Mouse (Mus musculus): ENCODE results near the gene Bad.
A peak's percentile ranks its signal among the peaks of the same experiment; 100 is the strongest.

The Bad gene

GRCm38 (mm10) chr19:6969665-6970381, 28.2 kb downstream of the Bad start:
- peak; percentile 74 to 76 for DNase-seq

GRCm38 (mm10) chr19:6970460-6971085, 28.9 kb downstream of the Bad start:
- no peak for DNase-seq

DNA sequence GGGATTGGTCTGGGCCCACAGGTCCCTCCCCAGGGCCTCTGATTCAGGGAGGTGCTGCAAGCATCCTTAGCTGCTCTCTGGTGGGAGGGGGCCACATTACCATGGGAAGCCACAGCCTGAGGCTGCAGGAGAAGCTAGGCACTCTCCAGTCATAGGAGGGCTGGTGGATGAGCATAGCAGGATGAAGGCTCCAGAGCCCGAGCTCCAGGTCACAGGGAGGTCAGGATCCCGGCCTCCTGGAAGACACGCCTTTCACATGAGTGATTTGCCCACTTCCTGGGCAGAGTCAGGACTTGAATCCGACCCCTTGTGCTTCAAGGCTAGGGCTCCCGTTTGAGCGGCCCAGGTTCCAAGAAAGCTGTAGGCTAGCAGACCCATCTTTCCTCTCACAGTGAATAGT, 30.0 kb downstream of the Bad start:
- DNase-seq: no peak

DNA sequence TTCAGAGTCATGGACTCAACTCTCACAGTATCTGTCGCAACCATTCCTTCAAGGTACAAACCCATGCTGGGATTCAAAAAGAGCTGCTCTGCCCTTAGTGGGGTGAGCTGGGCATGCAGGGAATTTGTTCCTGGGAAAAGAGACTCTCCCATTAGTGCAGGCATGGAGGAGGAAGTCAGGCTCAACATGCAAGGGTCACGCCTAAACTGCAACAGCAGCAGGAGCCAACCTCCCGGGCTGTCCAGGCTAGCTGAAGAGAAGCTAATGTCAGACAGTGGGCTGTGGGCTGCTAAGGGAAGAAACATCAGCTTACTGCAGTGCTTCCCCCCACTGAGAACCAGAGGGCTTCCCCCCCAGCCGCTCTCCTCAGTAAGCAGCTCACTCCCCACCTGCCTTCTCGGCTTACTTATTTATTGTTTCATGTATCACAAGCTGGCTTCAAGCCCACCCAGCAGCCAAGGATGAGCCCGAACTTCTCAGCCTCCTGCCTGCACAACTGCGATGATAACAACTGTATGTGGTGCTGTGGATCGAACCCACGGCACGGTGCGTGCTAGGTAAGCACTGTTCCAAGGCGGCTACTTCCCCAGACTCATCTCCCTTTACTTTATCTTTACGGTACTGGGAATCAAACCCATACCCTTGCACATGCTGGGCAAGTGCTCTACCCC, 30.7 kb downstream of the Bad start:
- DNase-seq: no peak

DNA sequence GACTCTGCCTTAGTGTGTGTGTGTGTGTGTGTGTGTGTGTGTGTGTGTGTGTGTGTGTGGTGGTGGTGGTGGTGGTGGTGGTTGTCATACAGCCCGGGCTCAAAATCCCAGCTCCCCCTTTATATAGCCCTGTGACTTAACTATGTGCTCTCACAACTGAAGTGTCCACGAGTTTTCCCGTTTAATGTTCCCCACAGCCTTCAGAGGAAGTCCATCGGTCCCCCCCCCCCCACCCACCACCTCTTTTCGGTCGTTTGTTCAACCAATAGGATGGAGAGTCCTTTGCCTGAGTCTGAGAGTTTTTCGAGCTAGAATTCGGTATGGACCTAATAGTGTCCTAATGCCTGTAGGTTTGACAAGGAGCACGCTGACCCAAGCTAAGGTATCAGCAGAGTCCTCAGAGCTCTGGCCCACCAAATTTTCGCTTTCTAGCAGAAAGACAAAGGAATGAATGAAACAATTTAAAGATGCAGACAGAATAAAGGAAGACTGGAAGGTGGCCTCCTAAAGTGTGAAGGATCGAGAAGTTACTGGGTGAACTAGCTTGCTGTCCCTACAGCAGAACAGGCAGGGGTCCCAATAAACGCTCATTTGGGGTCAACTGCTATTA, 32.0 kb downstream of the Bad start:
- DNase-seq: no peak

DNA sequence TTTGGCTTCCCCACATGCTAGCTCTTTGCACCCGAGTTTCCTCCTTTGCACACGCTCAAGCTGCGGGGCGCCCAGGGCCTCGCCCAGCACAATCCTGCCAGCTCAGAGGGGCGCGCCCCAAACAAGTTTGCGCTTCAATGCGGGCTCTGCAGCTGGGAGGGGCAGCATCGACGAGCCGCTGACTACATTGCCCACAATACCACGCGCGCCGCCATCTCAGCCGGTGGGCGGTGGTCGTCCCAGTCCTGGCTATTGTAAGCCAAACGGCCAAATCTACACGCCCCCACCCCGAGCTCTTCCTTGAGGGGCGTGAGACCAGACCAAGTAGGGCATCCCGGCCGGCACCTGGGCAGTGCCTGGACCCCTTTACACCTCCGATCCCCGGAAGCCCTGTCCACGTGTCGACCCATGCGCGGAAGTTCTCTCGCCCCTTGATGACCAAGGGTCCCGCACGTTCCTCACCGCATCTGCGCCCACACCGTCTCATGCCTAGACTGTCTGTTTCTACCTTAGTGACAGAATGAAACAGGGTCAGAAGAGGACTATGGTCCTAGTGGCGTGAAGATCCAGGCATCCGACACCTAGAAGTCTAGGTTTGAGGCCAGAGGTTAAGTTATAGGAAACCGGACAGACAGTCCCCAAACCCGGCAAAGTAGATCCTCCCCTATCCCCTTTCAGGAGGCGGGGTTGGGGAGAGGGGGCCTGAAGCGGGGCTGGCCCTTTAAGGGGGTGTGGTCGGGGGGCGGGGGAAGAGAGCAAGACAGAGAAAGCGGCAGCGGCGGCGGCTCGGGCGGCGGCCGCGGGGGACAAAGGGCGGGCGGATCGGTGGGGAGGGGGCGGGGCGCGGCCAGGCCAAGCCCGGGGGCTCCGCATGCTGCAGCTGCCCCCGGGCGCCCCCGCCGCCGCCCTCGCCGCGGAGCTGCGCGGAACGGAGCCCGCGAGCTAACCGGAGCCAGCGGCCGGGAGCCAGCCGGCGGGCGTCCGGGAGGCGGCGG, 32.8 kb downstream of the Bad start, which contains the start of gene Ppp1r14b:
TSS of gene Ppp1r14b (plus strand) at position 758 of the 995 bp plus-strand sequence.
- peak; percentile 91 to 95 for DNase-seq

DNA sequence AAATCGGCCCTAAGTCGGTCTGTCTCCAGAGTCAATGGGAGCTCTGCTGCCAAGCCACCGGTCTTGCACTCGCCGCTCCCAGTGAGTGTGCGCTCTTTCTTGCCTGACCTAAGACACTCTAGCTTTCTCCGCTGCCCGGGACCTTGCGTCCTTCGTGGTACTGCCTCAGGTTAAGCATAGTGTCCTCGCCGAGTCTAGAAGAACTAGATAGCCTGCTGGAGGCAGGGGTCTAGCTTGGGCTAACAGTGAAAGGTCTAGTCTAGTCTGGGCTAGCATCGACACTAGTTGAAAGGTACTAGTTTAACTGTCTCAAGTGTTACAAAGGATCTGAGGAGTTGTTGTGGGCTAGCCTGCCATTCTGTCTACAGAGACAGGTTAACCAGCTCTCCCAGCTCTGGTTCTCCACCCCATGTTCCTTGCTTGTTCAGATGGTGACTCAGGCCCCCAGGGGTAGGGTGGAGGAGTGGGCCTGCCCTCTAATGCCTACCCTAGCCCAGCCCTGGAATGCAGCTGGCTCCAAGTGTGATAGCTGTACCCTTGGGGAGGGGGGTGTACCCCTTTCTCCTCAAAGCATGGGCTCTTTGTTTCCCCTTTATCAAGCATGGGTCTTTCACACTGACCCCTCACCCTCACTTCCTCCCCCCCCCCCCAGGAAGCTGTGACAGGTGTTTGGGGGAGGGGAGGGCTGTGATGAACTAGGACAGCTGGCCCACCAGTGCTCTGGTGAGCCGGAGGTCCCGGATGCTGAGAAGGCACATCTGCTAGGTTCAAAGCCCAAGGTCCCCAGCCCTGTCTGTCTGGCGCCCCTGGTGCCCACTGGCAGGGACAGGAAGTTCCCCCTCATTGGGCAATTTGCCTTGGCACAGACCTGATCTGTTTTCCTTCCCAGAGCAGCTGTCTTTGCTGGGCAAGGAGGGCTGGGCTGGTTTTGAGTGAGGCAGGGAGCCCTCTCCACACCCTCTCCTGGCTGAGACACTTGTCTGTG, 34.2 kb downstream of the Bad start, which contains the start of gene Plcb3:
TSS of gene Plcb3 (minus strand) at position 934 of the 985 bp plus-strand sequence.
- DNase-seq: peak; percentile 92 to 95

GRCm38 (mm10) chr19:6977759-6978638, 36.3 kb downstream of the Bad start:
- no peak for DNase-seq

GRCm38 (mm10) chr19:6978639-6978974, 36.9 kb downstream of the Bad start:
- DNase-seq: no peak

- DNase-seq: peak in 1 of 2 experiments; percentile 66
Measured at GRCm38 (mm10) chr19:6979001-6979479, 37.4 kb downstream of the Bad start.

GRCm38 (mm10) chr19:6979486-6980380, 38.1 kb downstream of the Bad start:
- DNase-seq: peak; percentile 100

GRCm38 (mm10) chr19:6980381-6981093, 38.9 kb downstream of the Bad start, which contains the start of gene Fkbp2:
TSS of gene Fkbp2 (minus strand) at chr19:6980501.
- peak; percentile 99 to 100 for DNase-seq

- DNase-seq: no peak
Measured at GRCm38 (mm10) chr19:6981465-6981864, 39.8 kb downstream of the Bad start.

DNA sequence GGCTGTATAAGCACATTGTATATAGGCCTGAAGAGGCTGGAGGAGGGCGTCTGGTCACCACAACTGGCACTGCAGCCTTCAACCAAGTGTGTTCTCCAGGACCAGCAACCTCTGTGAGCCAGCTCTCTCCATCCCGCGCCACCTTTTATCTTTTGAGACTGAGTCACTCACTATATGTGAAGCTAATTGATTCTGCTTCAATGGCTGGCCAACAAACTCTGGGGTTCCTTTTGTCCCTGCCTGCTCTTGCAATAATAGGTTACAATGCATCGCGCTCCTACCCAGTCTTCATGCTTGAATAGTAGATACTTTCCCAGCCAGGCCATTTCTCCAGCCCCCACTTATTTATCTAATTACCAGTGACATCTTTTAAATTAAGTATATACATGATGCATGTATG, 42.0 kb downstream of the Bad start:
- DNase-seq: peak in 1 of 2 experiments; percentile 5

DNA sequence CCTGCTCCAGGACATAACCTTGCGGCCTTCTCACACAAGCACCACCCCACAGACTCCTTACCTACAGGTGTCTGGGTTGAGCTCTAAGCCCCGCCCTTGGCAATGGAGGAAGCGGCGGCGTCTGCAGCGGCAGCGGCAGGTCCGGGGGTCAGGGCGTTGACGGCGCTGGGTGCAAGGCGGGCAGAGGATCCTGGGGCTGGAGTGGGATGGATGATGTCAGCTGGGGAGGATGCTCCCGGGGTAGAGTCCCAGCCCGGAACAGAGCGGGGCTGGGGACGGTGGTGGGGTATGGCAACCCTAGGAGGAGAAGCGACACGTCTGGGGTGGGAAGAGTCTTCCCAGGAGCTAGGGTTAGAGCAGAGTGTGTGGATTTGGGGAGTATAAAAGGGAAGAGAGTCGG, 43.6 kb downstream of the Bad start:
- no peak for DNase-seq

GRCm38 (mm10) chr19:6985951-6986708, 44.5 kb downstream of the Bad start:
- no peak for DNase-seq

Data from cerebellum, postnatal 10 days (tissue).